Mouse (Mus musculus): ENCODE measurements around the gene Zswim8.

The Zswim8 gene

DNA sequence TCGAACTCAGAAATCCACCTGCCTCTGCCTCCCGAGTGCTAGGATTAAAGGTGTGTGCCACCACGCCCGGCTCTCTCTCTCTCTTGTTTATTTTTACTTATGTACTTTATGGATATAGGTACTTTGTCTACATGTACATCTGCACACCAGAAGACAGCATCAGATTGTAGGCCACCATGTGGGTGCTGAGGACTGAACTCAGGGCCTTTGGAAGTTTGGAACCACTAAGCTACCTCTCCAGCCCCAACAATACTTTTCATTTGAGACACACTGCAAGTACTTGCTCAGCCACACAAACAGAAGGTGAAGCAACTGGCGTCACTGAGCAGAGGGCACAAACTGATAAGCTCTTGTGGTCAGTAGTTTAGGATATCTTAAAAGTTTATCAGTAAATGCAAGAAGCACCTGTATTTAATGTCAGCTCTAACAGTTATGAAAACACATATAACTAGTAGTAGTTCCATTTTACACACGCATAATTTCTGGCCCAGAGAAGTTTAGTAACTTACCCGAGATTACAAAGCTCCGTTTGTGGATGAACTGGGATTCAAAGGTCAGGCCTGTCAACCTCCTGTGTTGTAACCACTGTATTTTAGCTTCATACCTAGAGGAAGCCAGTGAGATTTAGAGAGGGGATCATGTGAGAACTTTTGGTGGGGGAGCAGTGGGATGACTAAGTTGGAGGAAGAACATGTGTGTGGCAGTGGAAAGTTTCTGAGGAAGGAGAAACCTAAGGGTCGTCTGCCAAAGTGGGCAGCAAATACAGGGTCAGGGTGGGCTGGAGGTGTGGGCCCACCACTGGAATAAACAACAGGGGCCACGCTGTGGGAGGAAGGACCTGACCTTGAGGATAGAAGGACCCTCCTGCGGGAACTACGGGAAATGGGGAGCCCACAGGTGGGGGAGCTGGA lies 25.9 kb downstream of the Zswim8 start:
- DNase-seq = no peak

DNA sequence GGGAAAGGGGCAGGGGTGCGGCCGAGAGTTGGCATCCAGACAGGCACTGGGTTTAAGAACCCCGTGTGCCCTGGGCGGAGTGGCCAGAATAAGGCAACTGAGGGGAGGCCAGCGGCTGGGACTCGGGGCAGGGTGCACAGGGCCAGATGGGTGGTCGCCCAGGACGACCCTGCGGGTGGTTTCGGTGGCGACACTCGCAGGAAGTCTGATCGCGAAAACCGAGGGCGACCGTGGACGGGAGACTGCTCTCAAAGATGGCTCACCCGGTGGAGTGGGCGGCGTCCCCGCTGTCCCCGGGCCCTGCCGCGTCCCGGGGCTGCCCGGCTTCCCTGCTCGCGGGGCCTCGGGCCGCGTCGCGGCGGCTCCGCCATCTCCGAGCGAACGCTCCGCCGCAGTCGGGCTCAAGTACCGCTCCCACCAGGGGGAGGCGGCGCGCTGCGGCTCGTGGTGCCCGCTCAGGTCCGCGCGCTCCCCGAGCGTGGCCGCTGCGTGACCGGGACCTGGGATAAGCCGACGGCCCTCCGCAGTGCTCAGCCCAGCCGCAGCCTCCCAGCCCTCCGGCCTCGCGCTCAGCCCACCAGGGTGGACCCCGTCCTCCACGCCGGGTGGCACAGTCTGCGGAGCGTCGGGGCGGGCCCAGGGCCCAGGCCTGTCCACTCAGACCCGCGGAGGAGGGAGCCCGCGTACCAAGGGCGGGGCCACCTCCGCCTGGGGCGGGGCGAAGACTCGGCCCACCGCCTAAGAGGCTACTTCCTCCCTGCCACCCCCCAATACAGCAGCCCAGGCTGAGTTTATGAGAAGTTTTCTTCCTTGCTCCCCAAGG lies 26.8 kb downstream of the Zswim8 start, which contains the start of gene Ndst2:
Gene Ndst2, minus strand, starts transcription at position 611 of the 823 bp plus-strand sequence.
- peak; percentile 90 to 91 for DNase-seq

DNA sequence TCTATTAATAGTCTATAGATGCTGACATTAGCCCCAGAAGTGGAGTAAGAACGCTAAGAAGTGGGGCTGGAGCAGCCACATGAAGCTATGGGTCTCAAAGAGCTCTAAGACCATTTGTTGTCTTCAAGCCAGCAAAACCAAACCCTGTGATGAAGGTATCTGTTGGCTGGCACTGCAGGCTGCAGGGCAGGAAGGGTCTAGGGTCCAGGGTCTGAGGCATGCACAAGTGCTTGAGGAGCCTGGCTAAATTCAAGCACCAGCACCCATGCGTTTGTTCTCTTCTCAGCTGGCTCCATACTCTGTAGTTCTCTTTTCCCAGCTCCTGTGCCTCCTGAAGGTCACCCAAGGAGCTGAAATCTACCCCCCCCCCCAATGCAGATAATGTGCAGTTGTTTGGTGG lies 27.7 kb downstream of the Zswim8 start:
- DNase-seq = peak in 1 of 2 experiments; percentile 21

DNA sequence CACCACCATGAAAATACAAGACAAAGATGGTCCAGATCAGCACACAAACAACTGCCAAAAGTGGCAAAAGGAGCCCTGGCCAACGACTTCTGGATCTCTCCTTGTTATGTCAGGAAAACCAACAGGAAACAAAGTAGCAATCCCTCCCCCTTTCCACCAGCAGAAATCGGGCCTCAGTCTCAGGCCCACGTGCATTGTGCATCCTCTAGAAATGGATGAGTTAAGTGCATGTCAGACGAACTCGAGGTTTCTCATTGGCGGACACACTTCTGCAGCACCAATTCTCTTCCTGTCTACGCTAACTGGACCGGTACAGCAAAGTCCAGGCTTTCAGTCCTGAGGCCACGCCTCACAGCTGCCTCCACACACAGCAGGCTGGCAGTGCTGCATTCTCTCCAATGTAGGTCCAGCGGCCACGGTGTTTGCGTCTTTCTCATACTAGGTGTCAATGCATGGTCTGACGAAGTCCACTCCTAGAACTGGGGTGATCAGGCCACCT lies 28.6 kb downstream of the Zswim8 start:
- peak in 1 of 2 experiments; percentile 25 for DNase-seq

DNA sequence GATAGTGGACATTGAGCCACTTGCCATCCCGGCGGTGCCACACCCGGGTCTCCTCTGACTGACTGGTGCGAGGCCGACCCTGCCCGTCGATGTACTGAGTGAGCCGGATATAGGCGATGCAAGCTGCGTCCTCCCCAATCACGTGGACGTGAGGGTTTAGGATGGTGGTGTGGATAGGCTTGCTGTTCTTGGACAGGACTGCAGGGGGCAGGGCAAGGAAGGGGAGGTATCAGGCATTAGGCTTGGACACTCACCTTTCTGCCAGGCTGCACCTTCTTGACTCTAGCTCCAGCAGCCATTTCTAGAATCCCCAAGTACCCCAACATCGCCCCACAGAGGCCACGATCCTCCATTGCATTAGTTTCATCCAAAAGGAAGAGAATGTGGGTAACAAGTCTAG lies 30.0 kb downstream of the Zswim8 start:
- DNase-seq = peak; percentile 60 to 64

DNA sequence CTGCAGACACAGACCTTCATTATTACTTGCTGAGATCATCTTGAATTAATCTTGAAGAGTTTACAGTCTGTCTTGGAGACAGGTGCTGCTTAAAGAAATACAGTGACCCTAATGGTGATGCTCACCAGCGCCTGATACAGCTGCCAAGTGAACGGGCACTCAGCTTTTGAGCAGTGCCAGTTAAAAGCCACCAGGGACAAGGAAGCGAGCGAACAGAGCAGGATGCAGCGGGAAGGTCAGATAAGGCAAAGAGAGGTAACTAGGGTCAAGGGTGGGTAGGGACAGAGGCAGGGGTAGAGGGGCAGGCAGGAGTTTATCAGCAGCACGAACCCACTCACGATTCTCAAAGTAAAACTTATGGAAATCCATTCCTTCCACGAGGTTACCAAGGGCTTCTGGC lies 31.2 kb downstream of the Zswim8 start:
- no peak for DNase-seq

DNA sequence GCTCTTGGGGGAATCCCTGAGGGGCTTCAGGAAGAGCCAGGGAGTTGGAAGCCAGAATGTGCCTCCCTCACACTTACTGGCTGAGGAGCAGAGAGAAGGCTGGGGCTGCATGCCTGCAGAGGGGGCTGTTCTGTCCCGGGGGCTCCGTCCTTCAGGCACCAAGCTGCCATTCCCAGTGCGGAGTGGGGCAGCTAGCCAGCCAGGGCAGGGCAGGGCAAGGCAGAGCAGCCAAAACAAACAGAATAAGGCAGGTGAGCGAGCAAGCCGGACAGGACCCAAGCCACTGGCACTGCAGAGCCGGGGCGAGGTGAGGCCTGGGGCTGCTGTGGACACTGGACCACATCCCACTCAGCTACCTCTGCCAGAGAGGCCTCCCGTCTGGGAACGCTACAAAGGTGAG lies 33.9 kb downstream of the Zswim8 start:
- no peak for DNase-seq

DNA sequence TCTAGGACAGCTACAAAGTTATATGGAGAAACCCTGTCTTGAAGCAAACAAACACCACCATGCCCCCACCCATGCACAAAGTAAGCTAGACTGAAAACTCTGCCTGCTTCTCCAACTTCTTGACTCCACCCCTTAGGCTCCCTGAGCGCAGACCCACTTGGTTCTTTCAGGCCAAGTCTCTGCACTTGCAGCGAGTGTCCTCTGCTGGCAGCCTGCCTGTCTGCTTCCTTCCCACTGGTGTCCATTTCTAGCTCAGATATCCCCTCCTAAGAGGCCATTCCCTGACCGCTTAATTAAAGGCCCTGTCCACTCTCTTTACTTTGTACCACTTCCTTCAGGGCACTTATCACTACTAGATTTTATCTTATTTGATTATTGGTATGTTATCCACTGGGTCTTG lies 36.3 kb downstream of the Zswim8 start:
- DNase-seq = no peak

DNA sequence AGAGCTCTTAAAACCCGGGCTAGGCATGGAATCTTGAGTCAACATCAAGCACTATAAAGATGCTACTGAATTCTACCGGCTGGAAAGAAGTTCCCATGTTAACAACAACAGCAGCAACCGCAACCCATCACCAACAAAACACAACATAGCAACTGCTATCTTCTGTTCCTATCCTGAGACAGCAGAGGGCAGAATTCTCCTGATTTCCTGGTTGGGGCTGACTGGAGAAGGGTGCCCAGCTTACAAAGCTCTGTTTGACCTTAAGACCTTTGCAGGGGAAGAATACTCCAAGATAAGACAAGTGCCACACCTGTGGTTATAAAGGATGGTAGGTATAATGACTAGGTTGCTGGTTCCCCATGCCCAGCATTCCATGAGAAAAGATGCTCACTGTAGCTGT lies 39.6 kb downstream of the Zswim8 start:
- DNase-seq = no peak

DNA sequence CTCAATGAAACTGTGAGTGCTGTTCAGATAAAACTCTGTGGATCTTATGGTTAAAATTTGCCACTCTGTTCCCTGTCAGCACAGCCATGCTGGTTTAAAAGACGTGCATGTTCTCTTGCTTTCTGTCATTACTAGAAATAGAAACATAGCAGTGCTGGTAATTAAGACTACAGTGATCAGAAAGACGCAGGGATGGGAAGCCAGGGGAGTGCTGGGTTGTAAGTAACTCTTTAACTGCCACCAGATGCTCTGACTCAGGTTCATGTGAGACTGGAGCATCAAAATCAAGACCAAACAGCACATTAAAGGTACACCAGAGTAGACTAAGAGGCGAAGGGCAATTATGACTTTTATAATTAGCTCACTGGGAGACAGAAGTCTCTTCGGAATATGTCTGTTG lies 41.0 kb downstream of the Zswim8 start:
- DNase-seq = no peak

DNA sequence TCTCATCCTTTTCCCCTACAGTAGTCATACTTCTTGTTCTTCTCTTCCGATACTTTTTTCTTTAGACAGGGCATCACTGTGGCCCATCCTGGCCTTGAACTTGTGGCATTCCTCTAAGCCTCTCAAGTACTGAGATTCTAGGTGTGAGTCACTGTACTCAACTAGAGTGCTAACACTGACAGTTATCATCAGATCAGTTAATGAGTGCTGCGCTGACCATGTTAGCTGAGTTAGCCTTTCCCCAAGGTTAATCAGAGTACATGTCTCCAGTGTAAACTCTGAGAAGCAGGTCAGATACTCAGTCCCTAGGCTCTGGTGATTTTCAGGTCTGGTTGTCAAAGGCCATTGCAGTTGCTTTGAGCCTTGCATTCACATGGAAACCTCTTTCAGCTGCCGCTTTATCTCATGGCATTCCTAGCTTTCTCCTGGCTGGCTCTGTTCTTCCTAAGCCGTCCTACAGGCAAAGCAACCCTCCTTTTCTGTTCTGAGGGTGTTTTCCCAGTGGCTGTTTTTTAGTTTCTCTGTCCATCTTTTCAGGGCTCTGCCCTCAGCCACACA lies 42.2 kb downstream of the Zswim8 start:
- no peak for DNase-seq

DNA sequence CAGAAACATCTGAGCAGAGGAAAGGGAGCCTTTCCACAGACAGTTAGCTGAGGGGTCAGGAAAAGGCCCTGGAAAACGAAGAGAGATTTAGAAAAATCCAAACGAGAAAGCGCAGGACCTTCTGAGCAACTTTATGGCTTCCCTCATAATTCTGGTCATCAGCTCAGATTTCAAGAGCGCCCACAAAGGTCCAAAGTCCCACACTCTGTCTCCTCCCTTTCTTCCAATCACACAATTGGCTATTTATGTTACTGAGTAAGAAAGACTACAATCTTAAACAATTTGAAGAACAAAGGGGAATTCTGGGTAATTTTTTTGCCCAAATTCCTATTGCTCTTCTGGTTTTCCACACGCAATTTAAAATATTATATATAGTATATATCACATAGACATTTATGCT lies 43.2 kb downstream of the Zswim8 start:
- no peak for DNase-seq

DNA sequence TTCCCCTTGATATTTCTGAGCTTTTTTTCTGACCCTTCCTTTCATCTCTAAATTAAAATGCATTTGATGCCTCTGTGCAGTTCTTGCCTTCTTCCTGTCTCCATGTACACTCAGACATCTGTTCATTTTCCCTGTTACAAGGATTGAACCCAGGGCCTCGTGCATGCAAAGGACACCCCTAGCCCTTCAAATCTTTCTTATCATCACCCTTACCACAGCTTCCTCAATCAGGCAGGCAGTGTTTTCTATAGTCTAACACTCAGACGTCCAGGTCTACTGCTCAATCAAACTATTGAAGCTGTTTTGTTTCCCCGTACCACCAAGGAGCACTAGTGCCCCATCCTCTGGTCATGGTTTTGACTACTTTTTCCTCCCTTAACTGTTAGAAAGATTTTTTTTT lies 46.4 kb downstream of the Zswim8 start:
- no peak for DNase-seq

DNA sequence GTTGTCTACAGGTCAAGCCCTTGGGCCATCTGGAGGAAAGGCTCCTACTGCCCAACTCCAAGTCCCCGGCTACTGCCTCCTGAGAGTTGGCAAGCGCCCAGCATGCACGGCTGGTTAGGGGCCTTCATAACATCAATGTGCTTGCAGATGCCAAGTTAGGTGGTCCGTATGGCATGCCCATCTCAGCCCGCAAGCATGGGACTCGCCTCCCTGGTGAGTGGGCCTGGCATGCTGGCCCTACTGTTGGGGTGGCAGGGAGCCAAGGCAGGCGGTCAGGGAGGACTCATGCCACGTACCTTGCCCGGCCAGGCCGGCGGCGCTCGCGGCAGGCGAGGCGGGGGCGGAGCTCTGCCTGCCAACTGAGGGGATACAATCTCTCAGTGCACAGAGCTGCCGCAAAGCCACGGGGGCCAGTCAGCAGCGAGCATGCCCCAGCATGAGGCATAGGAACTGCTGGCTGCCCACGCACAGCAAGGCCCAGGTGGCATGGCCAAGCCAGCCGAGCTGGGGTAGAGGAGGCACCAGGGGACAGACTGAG lies 50.1 kb downstream of the Zswim8 start:
- peak; percentile 88 to 92 for DNase-seq

DNA sequence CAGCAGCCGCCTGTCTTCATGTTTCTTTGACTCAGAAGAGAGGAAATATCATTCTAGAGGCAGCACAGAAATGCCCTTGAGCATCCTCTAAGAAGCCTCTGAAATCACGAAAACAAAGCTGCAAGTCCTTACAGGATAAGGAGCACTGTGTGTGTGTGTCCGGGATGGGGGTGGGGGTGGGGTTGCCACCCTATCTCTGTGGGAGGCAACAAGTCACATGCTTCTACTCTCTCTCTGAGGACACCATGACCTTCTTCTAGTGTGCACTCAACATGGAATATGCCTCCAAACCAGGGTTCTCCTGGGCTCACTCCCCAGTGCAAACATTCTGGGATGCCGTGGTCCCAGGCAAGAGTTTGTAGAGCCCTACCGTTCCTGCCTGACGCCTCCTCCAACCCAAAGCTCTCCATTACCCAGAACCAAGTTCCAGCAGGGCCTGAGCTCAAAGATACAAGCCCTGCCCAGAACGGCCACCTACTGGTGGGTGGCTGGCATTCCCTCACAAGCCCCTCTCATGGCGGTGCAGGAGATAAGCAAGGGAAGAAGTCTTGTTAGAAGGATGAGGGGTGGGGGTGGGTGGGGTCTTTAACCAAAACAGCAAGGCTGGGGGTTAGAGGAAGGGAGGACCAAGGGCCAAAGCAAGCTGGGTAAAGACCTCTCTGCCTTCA lies 51.5 kb downstream of the Zswim8 start:
- no peak for DNase-seq

DNA sequence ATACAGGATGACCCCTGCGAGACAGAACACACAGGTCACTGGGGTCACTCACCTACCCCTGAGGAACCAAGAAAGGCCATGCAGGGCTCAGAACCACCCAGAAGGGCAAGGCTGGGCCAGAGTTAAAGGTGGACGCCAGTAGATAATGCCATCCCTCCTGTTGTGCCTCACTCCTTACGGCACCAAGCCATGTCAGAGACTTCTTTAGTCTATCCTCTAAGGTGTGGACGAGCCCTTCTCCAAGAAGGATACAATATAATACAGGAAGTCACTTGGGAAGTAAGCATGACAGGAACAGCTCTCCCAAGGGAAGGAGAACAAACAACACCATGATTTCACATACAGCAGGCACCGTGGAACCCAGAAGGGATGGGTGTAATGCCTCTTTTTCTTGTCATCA lies 57.6 kb downstream of the Zswim8 start:
- DNase-seq = no peak

DNA sequence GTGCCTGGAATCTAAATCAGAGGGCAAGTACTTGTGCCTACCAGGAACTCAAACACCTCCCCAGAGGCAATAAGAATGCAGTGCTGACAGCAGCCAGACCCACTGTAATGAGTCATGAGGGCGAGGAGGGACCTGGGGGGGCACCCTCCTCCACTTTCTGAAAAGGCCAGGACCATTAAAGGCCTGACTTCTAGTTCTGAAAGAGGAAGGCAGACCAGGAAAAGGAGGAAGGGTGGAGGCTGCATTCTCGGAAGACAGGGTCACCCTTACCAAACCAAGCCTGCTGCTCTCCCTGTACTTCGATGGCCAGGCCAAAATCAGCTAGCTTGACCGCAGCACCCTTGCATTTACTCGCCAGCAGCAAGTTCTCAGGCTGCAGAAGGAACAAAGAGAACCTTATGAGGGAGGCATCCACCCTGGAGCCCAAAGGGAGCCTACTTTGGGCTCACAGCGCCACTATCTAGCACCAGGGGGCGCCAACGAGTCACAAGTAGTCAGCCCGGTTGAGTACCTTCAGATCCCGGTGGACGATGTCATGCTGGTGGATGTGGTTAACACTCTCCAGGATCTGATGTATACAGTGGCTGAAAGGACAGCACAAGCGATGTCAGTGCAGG lies 58.4 kb downstream of the Zswim8 start:
- DNase-seq = peak; percentile 88 to 92

DNA sequence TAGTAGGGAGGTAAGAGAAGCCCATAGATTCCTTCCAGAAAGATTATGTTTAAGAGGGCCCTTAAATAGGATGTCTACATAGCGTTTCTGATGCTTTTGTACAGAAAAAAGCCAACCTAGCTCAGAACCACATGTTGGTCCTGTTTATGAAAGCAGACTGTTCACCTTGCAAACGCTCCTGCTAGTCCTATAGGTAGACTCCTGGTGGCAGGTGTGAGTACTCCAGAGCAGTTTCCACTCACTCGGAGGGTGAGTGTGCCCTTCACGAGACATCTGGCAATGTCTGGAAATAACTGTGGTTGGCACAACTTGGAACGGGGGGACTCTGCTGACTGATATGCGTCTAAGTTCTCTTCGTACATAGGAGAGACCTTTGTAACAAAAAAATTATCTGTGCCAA lies 60.6 kb downstream of the Zswim8 start:
- no peak for DNase-seq

DNA sequence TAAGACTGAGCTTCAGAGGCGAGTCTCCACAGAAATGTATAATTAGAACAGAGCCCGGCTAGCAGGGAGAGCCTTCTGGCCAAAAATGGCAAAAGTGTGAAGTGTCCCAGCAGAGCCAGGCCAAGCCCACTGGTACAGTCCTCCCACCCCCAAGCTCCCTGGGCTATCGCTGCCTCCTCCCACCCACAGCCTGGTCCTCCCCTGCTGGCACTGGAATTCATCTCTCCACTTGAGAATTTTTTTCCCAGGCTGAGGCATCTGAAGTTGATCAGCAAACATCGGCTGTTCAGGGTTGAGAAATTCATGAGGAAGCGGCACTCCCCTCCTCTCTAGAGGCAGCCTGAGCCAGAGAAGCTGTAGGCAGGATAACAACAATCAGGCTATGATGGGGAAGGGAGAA lies 61.2 kb downstream of the Zswim8 start:
- DNase-seq = no peak

DNA sequence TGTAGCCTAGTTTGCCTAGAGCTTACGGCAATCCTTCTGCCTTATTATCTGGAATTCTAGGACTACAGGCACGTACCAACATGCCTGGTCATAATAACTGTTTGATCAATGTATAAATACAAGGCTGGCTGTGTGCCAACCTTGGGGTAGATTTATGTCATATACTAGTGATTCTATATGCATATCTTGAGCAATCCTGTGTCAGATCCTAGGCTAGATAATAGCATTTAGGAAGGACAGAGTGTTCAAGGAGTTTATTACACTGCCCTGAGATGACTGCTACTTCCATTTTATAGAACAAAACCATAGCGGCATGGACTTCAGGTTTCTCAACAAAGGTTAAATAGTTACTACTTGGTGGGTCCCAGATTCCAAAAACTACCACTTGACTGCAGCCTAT lies 64.6 kb downstream of the Zswim8 start:
- DNase-seq = no peak

DNA sequence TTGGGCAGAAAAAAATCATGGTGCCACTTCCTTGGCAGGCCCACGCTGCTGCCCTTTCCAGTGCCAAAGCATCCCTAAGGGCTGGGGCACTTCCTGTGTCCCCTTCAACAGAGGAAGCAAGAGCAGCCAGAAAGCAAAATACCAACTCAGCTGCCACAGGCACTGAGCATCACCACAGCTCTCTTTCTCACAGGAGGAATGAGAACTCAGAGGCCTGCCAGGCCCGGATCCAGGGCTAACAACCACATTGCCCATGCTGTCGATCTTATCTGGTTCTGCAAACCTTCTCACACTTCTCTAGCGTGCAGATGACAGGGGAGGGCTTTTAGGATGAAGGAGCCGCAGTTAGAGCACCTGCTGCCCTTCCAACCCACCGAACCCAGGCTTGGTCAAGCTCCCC lies 65.5 kb downstream of the Zswim8 start:
- no peak for DNase-seq

All from cerebellum, adult 18-20 months (tissue).